Mouse (Mus musculus): Measurements from ENCODE around the gene Ctse. TPM values are rescaled to one million over a fixed set of nuclear protein-coding genes. Genes with fewer than 3 reads are reported as not detected.
"Not testable (repeated sequence)": the region's sequence is repeated elsewhere in the genome, so short reads cannot be mapped to it uniquely, and the experiment has no call there.

Gene Ctse
- polyA plus RNA-seq, 1 experiment from 2014 or later = 1.3 TPM

DNA sequence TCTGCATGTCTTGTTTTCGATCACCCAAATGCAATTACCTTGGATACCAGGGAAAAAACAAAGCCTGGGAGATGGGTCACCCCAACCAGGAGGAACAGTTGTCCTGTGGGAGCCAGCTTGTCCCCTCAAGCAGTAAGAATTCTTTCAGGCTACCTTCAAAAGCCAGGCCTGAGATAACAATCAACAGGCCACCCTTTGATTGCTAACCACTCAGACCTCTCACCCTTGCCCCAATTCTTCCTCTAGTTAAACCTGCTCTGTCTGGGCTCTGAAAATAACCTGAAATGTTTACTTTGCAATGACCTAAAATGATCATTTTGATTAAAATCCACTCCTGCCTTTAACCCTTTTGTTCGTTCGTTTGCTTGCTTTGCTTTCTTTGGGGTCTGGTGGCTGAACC lies 14.5 kb upstream of the Ctse start:
- WGBS = 69% methylated on average over 3 of the region's 3 CpGs
- Histone ChIP-seq H3K9ac (no peak overlapping the region), H3K27ac (replicated peaks) (no peak overlapping the region), H3K36me3 (no peaks in the 10 kb centered on the region), H3K9me3 (replicated peaks) (no peaks in the 10 kb centered on the region), H3K27me3 (no peaks in the 10 kb centered on the region), H3K4me1 (no peaks in the 10 kb centered on the region), H3K4me3 (replicated peaks) (no peak overlapping the region), H3K4me2 (replicated peaks) (no peak overlapping the region)
- ATAC-seq (ENCODE audit: insufficient number of reproducible peaks, low FRiP score, low TSS enrichment, low read depth) = no peak

DNA sequence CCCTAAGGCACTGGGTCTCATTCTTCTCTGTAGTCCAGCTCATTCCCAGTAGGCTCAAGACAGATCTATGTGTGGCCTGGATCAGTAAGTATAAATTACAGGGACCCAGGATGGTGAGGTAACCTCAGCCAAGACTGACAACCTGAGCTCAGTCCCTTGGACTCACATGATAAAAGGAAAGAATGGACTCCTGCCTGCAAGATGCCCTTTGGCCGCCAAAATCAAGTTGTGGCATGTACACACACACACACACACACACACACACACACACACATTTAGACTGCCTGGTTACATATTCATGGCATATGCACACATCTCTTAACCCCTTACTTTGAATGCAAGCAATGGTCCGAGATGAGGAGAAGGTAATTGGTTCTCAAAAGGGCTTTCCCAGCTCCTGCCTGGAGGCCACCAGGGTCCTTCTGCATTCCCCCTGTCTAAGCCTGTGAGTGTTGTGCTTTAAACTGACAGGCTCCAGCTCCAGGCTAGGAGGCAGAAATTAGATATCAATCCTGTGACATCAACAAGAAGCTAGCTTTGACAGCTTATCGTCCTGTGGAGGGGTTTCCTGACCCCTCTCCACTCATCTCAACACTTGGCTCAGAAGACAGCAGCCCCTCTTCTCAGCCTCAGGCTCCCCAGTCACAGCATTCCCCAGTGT lies 13.8 kb upstream of the Ctse start:
- Histone ChIP-seq H3K9ac (no peak overlapping the region), H3K4me2 (replicated peaks) (no peak overlapping the region), H3K9me3 (replicated peaks) (no peaks in the 10 kb centered on the region), H3K4me1 (no peaks in the 10 kb centered on the region), H3K36me3 (no peaks in the 10 kb centered on the region), H3K4me3 (replicated peaks) (no peak overlapping the region), H3K27me3 (no peaks in the 10 kb centered on the region), H3K27ac (replicated peaks) (no peak overlapping the region)
- no peak for ATAC-seq (ENCODE audit: insufficient number of reproducible peaks, low FRiP score, low TSS enrichment, low read depth)
- 58% methylated on average over 3 of the region's 3 CpGs for WGBS

GRCm38 (mm10) chr1:131626200-131626599 lies 11.9 kb upstream of the Ctse start:
- Histone ChIP-seq H3K27me3 (no peaks in the 10 kb centered on the region), H3K9ac (no peak overlapping the region), H3K4me2 (replicated peaks) (no peak overlapping the region), H3K27ac (replicated peaks) (no peak overlapping the region), H3K4me3 (replicated peaks) (no peak overlapping the region), H3K9me3 (replicated peaks) (no peaks in the 10 kb centered on the region), H3K36me3 (no peaks in the 10 kb centered on the region), H3K4me1 (no peaks in the 10 kb centered on the region)
- no peak for ATAC-seq (ENCODE audit: insufficient number of reproducible peaks, low FRiP score, low TSS enrichment, low read depth)
- 74% methylated on average over 6 of the region's 6 CpGs for WGBS

- H3K4me1 ChIP-seq; H3K4me2 ChIP-seq (replicated peaks); H3K36me3 ChIP-seq; H3K9me3 ChIP-seq (replicated peaks); H3K27ac ChIP-seq (replicated peaks); H3K4me3 ChIP-seq (replicated peaks); ATAC-seq (ENCODE audit: insufficient number of reproducible peaks, low FRiP score, low TSS enrichment, low read depth); H3K27me3 ChIP-seq; H3K9ac ChIP-seq: not testable (repeated sequence)
- WGBS = 55% methylated on average over 6 of the region's 6 CpGs
These were observed 5.9 kb upstream of the Ctse start for GRCm38 (mm10) chr1:131632216-131632615.

DNA sequence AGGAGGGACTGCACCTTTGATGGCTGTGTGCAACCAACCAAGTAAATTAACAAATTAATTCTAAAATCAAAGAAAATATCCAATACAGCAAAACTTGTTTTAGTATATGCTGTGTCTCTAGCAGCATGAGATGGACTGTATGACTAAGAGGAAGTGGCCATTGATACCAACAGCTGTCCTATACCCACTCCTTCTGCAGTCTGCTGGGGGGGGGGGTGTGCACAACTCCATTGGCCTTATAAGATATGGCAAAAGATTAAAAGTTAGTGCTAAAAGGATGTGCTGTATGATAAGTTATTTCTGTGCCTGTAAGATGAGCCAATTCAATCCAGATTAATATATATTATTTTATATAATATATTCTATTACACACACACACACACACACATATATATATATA lies 3.6 kb upstream of the Ctse start:
- Histone ChIP-seq H3K9me3 (replicated peaks) (no peaks in the 10 kb centered on the region), H3K4me1 (no peaks in the 10 kb centered on the region), H3K27ac (replicated peaks) (no peak overlapping the region), H3K9ac (no peak overlapping the region), H3K4me3 (replicated peaks) (no peak overlapping the region), H3K4me2 (replicated peaks) (no peak overlapping the region), H3K27me3 (no peaks in the 10 kb centered on the region), H3K36me3 (no peaks in the 10 kb centered on the region)
- ATAC-seq (ENCODE audit: insufficient number of reproducible peaks, low FRiP score, low TSS enrichment, low read depth) = no peak

- H3K4me3 ChIP-seq (replicated peaks) = no peak overlapping the region
- no peaks in the 10 kb centered on the region for H3K9me3 ChIP-seq (replicated peaks)
- H3K4me1 ChIP-seq = no peaks in the 10 kb centered on the region
- no peak overlapping the region for H3K9ac ChIP-seq
- no peak for ATAC-seq (ENCODE audit: insufficient number of reproducible peaks, low FRiP score, low TSS enrichment, low read depth)
- H3K27ac ChIP-seq (replicated peaks) = no peak overlapping the region
- H3K36me3 ChIP-seq = no peaks in the 10 kb centered on the region
- WGBS = 81% methylated on average over 9 of the region's 9 CpGs
- H3K27me3 ChIP-seq = no peaks in the 10 kb centered on the region
- no peak overlapping the region for H3K4me2 ChIP-seq (replicated peaks)
These were observed 675 bp downstream of the Ctse start for GRCm38 (mm10) chr1:131638541-131639421.

- Histone ChIP-seq H3K27me3 (no peaks in the 10 kb centered on the region), H3K27ac (replicated peaks) (no peak overlapping the region), H3K9ac (no peak overlapping the region), H3K4me1 (no peaks in the 10 kb centered on the region), H3K4me2 (replicated peaks) (no peak overlapping the region), H3K36me3 (no peaks in the 10 kb centered on the region), H3K9me3 (replicated peaks) (no peaks in the 10 kb centered on the region), H3K4me3 (replicated peaks) (no peak overlapping the region)
- 75% methylated on average over 4 of the region's 4 CpGs for WGBS
- ATAC-seq (ENCODE audit: insufficient number of reproducible peaks, low FRiP score, low TSS enrichment, low read depth) = no peak
These were observed 2.0 kb downstream of the Ctse start for GRCm38 (mm10) chr1:131640062-131640461.

DNA sequence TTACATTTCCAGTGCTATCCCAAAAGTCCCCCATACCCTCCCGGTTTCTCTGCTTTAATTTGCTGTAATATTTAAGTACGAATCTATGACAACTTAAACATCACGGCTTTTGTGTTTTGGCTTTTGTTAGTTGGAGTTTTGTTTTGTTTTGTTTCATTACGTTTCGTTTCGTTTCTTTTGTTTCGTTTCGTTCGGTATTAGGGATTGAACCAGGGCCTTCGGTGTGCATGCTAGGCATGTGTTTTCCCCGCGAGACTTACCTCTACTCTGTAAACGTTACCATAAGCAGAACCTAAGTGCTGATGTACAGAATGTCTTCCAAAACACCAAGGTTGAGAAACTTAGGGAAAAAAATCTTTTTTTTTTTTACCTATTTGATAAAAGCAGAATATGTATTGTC lies 3.5 kb downstream of the Ctse start:
- Histone ChIP-seq H3K4me3 (replicated peaks) (no peak overlapping the region), H3K27ac (replicated peaks) (no peak overlapping the region), H3K27me3 (no peaks in the 10 kb centered on the region), H3K9ac (no peak overlapping the region), H3K4me2 (replicated peaks) (no peak overlapping the region), H3K4me1 (no peaks in the 10 kb centered on the region), H3K36me3 (no peaks in the 10 kb centered on the region), H3K9me3 (replicated peaks) (no peaks in the 10 kb centered on the region)
- WGBS = 90% methylated on average over 13 of the region's 13 CpGs
- ATAC-seq (ENCODE audit: insufficient number of reproducible peaks, low FRiP score, low TSS enrichment, low read depth) = no peak

DNA sequence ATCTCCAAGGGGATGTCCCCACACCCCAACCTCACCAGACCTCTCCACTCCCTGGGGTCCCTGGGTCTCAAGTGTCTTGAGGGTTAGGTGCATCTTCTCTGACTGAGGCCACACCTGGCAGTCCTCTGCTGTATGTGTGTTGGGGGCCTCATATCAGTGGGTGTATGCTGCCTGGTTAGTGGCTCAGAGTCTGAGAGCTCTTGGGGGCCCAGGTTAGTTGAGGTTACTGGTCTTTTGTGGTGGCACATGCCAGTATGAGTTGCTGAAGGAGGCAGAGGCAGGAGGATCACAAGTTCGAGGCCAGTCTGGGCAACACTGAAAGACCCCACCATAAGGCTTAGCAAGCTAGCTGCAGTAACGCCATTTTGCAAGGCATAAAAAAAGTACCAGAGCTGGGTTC lies 4.1 kb downstream of the Ctse start:
- no peak for ATAC-seq (ENCODE audit: insufficient number of reproducible peaks, low FRiP score, low TSS enrichment, low read depth)
- Histone ChIP-seq H3K4me1 (no peaks in the 10 kb centered on the region), H3K27me3 (no peaks in the 10 kb centered on the region), H3K9ac (no peak overlapping the region), H3K27ac (replicated peaks) (no peak overlapping the region), H3K36me3 (no peaks in the 10 kb centered on the region), H3K9me3 (replicated peaks) (no peaks in the 10 kb centered on the region), H3K4me2 (replicated peaks) (no peak overlapping the region), H3K4me3 (replicated peaks) (no peak overlapping the region)
- 85% methylated on average over 2 of the region's 2 CpGs for WGBS

- Histone ChIP-seq H3K4me2 (replicated peaks) (no peak overlapping the region), H3K27ac (replicated peaks) (no peak overlapping the region), H3K9me3 (replicated peaks) (no peaks in the 10 kb centered on the region), H3K36me3 (no peaks in the 10 kb centered on the region), H3K9ac (no peak overlapping the region), H3K27me3 (no peaks in the 10 kb centered on the region), H3K4me1 (peaks cover 6% of the 10 kb centered on the region; the same call in 1 of the 2 replicates), H3K4me3 (replicated peaks) (no peak overlapping the region)
- no peak for ATAC-seq (ENCODE audit: insufficient number of reproducible peaks, low FRiP score, low TSS enrichment, low read depth)
- WGBS = 75% methylated on average over 12 of the region's 12 CpGs
These were observed 14.8 kb downstream of the Ctse start for GRCm38 (mm10) chr1:131652670-131653443.

DNA sequence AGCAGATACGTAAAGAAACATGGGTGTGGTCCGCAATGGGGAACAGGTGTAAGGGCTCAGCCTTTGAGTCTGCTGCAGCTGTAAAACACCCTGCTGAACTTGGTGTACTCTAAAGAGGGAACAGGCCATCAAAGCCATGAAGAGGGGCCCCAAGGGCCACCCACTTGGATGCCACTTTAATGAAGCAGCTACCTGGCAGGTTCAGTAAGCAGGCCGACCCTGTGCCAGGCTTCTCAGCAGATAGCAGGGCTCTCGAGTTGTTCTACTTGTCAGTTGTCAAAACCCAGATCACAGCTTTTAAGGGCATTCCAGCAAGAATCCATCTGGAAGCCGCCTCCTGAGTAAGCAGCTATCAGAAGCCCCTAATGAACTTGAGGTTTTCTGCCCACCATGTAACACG lies 17.5 kb downstream of the Ctse start:
- Histone ChIP-seq H3K9ac (no peak overlapping the region), H3K27ac (replicated peaks) (no peak overlapping the region), H3K9me3 (replicated peaks) (no peaks in the 10 kb centered on the region), H3K4me2 (replicated peaks) (no peak overlapping the region), H3K4me3 (replicated peaks) (no peak overlapping the region), H3K27me3 (no peaks in the 10 kb centered on the region), H3K4me1 (peaks cover 7% of the 10 kb centered on the region; the same call in 1 of the 2 replicates), H3K36me3 (no peaks in the 10 kb centered on the region)
- 70% methylated on average over 6 of the region's 6 CpGs for WGBS
- no peak for ATAC-seq (ENCODE audit: insufficient number of reproducible peaks, low FRiP score, low TSS enrichment, low read depth)
